Mouse (Mus musculus) bone marrow macrophage, adult 2 months (primary cell): ENCODE data around the gene Ephb3.
A peak's percentile ranks its signal among the peaks of the same experiment; 100 is the strongest.

Experiments
- CTCF ChIP-seq: IDR thresholded peaks from 2 replicates; pipeline ENCODE4 v1.5.1; 2012; ENCODE audit warnings: low read depth, mild to moderate bottlenecking, low read length, moderate library complexity
- POLR2A ChIP-seq: IDR thresholded peaks from 2 replicates; pipeline ENCODE4 v1.6.1; 2012; ENCODE audit warnings: mild to moderate bottlenecking, low read depth, low read length, borderline replicate concordance

- TF ChIP-seq POLR2A, result no peak
- TF ChIP-seq CTCF, result peak; percentile 1; the same call in 1 of the 2 replicates
These were observed 44.4 kb downstream of the Ephb3 start for GRCm38 (mm10) chr16:21248713-21249531.
